Mouse (Mus musculus) spleen, adult 10 weeks (tissue): ENCODE measurements around the gene Prps2. TPM values are rescaled to one million over a fixed set of nuclear protein-coding genes. Genes with fewer than 3 reads are reported as not detected.

Experiments used
- polyA plus RNA-seq: library from polyadenylated mRNA; stranded (reverse); fragments of 350-450 nt; fragmentation: Illumina TruSeq; extraction: RNeasy Lipid Tissue Mini Kit (QIAGEN cat#74804); gene quantifications from one replicate; pipeline ENCODE4 v1.2.3, GENCODE M21; 2015; ENCODE audit warnings: low replicate concordance; ENCODE audit not compliant: insufficient read depth

Gene Prps2
- 58.5 TPM for polyA plus RNA-seq

GRCm38 (mm10) chrX:167382047-167382853, at the start of gene Prps2:
TSS of gene Prps2 (minus strand) at chrX:167382749.

GRCm38 (mm10) chrX:167330399-167330798, 52.1 kb downstream of the Prps2 start, which contains the start of gene Tlr7:
TSS of gene Tlr7 (minus strand) at chrX:167330558.

Other genes with a start within 250 kb of the Prps2 start
- 12,947 TPM for gene Tmsb4x, start 173.4 kb downstream of the Prps2 start, polyA plus RNA-seq
- gene Tlr8, start 118.4 kb downstream of the Prps2 start, polyA plus RNA-seq: 16.1 TPM
- 65.6 TPM for gene Tlr7, start 52.2 kb downstream of the Prps2 start, polyA plus RNA-seq